Mouse (Mus musculus): ENCODE results near the gene Pip5k1b. TPM values are rescaled to one million over a fixed set of nuclear protein-coding genes. Genes with fewer than 3 reads are reported as not detected.
A peak's percentile ranks its signal among the peaks of the same experiment; 100 is the strongest.

Gene Pip5k1b
- polyA plus RNA-seq, 1 experiment from 2014 or later, result 10.9 TPM

DNA sequence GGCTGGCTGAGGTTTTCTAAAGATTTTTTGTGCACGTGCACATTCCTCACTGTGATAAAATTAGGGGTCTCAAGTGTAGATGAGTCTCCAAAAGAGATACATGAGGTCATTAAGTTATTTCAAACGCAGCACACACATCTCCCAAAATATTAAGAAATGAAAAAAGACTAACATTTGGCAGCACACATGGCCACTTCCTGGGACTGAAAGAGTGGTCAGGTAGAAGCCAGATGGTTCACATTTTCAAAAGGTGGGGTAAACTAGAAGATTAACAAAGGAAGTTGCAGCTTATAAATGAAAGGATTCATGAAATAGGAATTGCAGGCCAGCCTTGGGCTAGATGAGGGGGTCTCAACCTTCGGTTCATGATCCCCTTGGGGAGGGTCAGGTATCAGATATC, 19.4 kb downstream of the Pip5k1b start:
- H3K9me3 ChIP-seq (ENCODE audit: control insufficient read depth, low read length), result no peaks in the 10 kb centered on the region
- no peaks in the 10 kb centered on the region for H3K36me3 ChIP-seq (ENCODE audit: control insufficient read depth, insufficient read depth, low read length)
- no peak overlapping the region for H3K27ac ChIP-seq (replicated peaks in 1 of 2; ENCODE audit: control insufficient read depth in 1 of 2, insufficient read depth in 1 of 2, low read depth in 2 of 2, low read length in 2 of 2)
- peaks cover 3 to 21% of the 10 kb centered on the region in 2 experiments for H3K4me1 ChIP-seq (ENCODE audit: control insufficient read depth in 2 of 2, insufficient read depth in 2 of 2, low read length in 2 of 2)
- H3K27me3 ChIP-seq (ENCODE audit: control insufficient read depth, insufficient read depth, low read length), result no peaks in the 10 kb centered on the region
- H3K4me3 ChIP-seq (ENCODE audit: control insufficient read depth in 1 of 2, insufficient read depth in 1 of 2, low read depth in 1 of 2, low read length in 2 of 2), result no peak overlapping the region
- ATAC-seq (ENCODE audit: insufficient number of reproducible peaks, insufficient read depth, low FRiP score, low read depth), result no peak
- WGBS, result 71% methylated on average over 3 of the region's 3 CpGs
- H3K4me2 ChIP-seq (ENCODE audit: low read length), result no peak overlapping the region
- H3K9ac ChIP-seq (ENCODE audit: low read length), result no peak overlapping the region

DNA sequence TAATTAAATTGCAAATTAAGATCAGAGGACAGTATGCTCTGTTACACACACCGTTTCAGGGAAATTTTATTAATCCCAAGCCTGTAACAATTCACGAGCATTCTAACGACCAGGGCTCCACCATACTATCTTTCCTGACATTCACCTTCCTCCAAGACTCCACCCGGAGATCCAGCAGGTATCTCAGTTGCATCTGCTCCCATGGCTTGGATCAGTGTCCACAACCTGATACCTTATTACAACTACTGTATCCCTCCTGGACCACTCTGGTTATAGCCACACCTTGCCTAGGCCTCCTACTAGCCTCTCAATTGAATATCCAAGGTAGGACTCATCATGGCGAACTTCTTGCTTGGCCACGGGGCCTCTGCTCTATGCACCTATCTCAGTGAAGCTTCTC, 20.5 kb downstream of the Pip5k1b start:
- Histone ChIP-seq H3K27me3 (ENCODE audit: control insufficient read depth, insufficient read depth, low read length) (no peaks in the 10 kb centered on the region), H3K9me3 (ENCODE audit: control insufficient read depth, low read length) (no peaks in the 10 kb centered on the region), H3K36me3 (ENCODE audit: control insufficient read depth, insufficient read depth, low read length) (no peaks in the 10 kb centered on the region), H3K9ac (ENCODE audit: low read length) (no peak overlapping the region), H3K4me2 (ENCODE audit: low read length) (peak overlapping the region; percentile 38), H3K4me1 (ENCODE audit: control insufficient read depth in 2 of 2, insufficient read depth in 2 of 2, low read length in 2 of 2) (peaks cover 3 to 18% of the 10 kb centered on the region in 2 experiments), H3K27ac (replicated peaks in 1 of 2; ENCODE audit: control insufficient read depth in 1 of 2, insufficient read depth in 1 of 2, low read depth in 2 of 2, low read length in 2 of 2) (peak overlapping the region; percentile 21 to 48; a peak in 2 of 4 replicates), H3K4me3 (ENCODE audit: control insufficient read depth in 1 of 2, insufficient read depth in 1 of 2, low read depth in 1 of 2, low read length in 2 of 2) (no peak overlapping the region)
- ATAC-seq (ENCODE audit: insufficient number of reproducible peaks, insufficient read depth, low FRiP score, low read depth), result no peak
- 85% methylated on average over 6 of the region's 6 CpGs for WGBS

DNA sequence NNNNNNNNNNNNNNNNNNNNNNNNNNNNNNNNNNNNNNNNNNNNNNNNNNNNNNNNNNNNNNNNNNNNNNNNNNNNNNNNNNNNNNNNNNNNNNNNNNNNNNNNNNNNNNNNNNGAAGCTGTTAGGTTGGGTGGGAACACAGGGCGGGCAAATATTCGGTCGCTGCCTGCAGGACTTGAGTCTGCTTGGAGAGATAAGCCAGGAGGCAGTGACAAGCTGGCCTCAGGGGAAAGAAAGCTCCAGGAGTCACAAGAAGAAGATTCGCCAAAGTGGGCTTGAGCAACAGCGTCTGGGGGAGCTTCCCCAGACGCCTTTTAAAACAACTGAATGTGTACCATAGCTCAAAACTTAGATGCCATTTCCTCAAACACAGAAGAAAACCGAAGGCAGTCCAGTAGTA, 20.9 kb downstream of the Pip5k1b start:
- Histone ChIP-seq H3K4me2 (ENCODE audit: low read length) (peak overlapping the region; percentile 38), H3K36me3 (ENCODE audit: control insufficient read depth, insufficient read depth, low read length) (no peaks in the 10 kb centered on the region), H3K27ac (replicated peaks in 1 of 2; ENCODE audit: control insufficient read depth in 1 of 2, insufficient read depth in 1 of 2, low read depth in 2 of 2, low read length in 2 of 2) (peak overlapping the region; percentile 21 to 48; a peak in 2 of 4 replicates), H3K4me1 (ENCODE audit: control insufficient read depth in 2 of 2, insufficient read depth in 2 of 2, low read length in 2 of 2) (peaks cover 3 to 18% of the 10 kb centered on the region in 2 experiments), H3K9ac (ENCODE audit: low read length) (peak overlapping the region; percentile 34; the same call in 1 of the 2 replicates), H3K4me3 (ENCODE audit: control insufficient read depth in 1 of 2, insufficient read depth in 1 of 2, low read depth in 1 of 2, low read length in 2 of 2) (no peak overlapping the region), H3K27me3 (ENCODE audit: control insufficient read depth, insufficient read depth, low read length) (no peaks in the 10 kb centered on the region), H3K9me3 (ENCODE audit: control insufficient read depth, low read length) (no peaks in the 10 kb centered on the region)
- WGBS, result 16% methylated on average over 7 of the region's 7 CpGs
- ATAC-seq (ENCODE audit: insufficient number of reproducible peaks, insufficient read depth, low FRiP score, low read depth), result no peak

DNA sequence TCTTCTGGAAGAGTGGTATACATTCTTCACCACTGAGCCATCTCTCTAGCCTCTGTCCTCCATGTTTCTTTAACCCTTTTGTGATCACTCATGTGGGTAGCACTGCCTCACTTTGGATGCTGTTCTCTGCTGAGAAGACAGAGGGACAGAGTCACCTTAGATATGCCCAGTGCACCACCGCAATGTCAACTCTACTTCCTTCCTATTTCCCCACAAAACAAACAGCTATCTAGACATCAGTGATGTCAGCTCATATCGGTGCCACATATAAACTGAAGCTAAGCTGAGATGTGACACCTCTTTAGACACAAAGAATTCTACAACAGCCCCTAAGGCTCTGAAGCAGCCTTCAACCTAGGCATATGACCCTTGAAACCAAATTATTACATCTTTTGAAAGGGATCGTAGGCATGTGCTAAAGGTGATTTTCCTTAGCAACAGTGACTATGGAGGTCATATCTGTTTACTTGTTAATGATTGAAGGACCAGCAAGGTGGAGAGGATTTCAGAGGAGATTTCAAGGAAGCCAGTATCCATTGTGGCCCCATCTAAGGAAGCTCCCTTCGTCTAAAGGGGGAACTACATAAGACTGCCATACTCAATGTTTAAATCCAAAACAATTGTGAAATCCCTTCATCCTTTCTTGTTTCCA, 26.6 kb downstream of the Pip5k1b start:
- Histone ChIP-seq H3K27me3 (ENCODE audit: control insufficient read depth, insufficient read depth, low read length) (no peaks in the 10 kb centered on the region), H3K9me3 (ENCODE audit: control insufficient read depth, low read length) (no peaks in the 10 kb centered on the region), H3K27ac (replicated peaks in 1 of 2; ENCODE audit: control insufficient read depth in 1 of 2, insufficient read depth in 1 of 2, low read depth in 2 of 2, low read length in 2 of 2) (peak overlapping the region in 1 of 2 experiments; percentile 98; a peak in 2 of 4 replicates), H3K4me1 (ENCODE audit: control insufficient read depth in 2 of 2, insufficient read depth in 2 of 2, low read length in 2 of 2) (peaks cover 7 to 28% of the 10 kb centered on the region in 2 experiments), H3K4me3 (ENCODE audit: control insufficient read depth in 1 of 2, insufficient read depth in 1 of 2, low read depth in 1 of 2, low read length in 2 of 2) (no peak overlapping the region), H3K4me2 (ENCODE audit: low read length) (no peak overlapping the region), H3K9ac (ENCODE audit: low read length) (no peak overlapping the region), H3K36me3 (ENCODE audit: control insufficient read depth, insufficient read depth, low read length) (no peaks in the 10 kb centered on the region)
- ATAC-seq (ENCODE audit: insufficient number of reproducible peaks, insufficient read depth, low FRiP score, low read depth), result no peak
- 87% methylated on average over 4 of the region's 4 CpGs for WGBS

DNA sequence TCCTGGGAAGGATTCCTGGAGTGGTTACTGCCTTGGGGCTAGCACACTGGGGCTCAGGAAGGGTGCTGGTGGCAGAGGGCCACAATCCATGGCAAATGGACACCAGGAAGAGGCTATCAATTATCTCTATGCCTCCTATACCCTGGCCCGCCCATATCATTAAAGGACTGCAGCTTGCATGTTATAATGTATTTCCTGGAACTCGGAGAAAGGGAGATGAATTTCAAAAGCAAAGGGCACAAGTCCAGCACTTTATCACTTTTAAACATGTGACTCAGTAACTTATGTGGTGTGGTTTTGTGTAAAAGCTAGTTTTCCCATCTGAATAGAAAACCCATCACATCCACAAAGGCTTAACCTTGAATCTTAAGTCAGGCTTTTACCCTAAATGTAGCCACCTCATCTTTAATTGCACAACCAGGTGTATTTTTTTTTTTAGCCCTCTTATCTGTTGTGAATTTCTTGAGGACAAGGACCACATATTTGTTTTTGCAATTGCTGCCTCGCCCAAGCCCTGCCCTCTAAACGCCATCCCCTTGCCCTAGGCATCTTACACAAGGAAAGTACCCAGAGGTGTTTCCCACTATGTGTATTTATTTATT, 27.4 kb downstream of the Pip5k1b start:
- WGBS, result 78% methylated on average over 4 of the region's 4 CpGs
- H3K9me3 ChIP-seq (ENCODE audit: control insufficient read depth, low read length), result no peaks in the 10 kb centered on the region
- no peak overlapping the region for H3K4me3 ChIP-seq (ENCODE audit: control insufficient read depth in 1 of 2, insufficient read depth in 1 of 2, low read depth in 1 of 2, low read length in 2 of 2)
- H3K27me3 ChIP-seq (ENCODE audit: control insufficient read depth, insufficient read depth, low read length), result no peaks in the 10 kb centered on the region
- no peak for ATAC-seq (ENCODE audit: insufficient number of reproducible peaks, insufficient read depth, low FRiP score, low read depth)
- H3K9ac ChIP-seq (ENCODE audit: low read length), result no peak overlapping the region
- no peak overlapping the region for H3K4me2 ChIP-seq (ENCODE audit: low read length)
- no peaks in the 10 kb centered on the region for H3K36me3 ChIP-seq (ENCODE audit: control insufficient read depth, insufficient read depth, low read length)
- H3K4me1 ChIP-seq (ENCODE audit: control insufficient read depth in 2 of 2, insufficient read depth in 2 of 2, low read length in 2 of 2), result peaks cover 10 to 33% of the 10 kb centered on the region in 2 experiments
- peak overlapping the region; percentile 74 to 98 for H3K27ac ChIP-seq (replicated peaks in 1 of 2; ENCODE audit: control insufficient read depth in 1 of 2, insufficient read depth in 1 of 2, low read depth in 2 of 2, low read length in 2 of 2)

DNA sequence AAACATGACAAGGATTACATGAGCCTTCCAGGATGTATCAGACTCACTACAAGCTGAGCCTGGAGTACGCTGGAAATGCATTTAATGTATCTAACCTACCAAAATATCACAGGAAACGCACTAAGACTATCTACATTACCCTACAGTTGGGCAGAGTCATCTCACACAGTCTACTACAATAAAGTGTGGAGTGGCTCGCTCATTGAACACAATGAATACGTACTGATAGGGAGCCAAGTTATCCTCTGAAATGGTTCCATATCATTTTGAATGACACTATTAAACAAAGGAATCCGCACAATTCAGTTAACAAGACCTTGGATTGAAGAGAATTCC, 28.1 kb downstream of the Pip5k1b start:
- no peak for ATAC-seq (ENCODE audit: insufficient number of reproducible peaks, insufficient read depth, low FRiP score, low read depth)
- H3K9me3 ChIP-seq (ENCODE audit: control insufficient read depth, low read length), result no peaks in the 10 kb centered on the region
- no peaks in the 10 kb centered on the region for H3K36me3 ChIP-seq (ENCODE audit: control insufficient read depth, insufficient read depth, low read length)
- peak overlapping the region; percentile 97 to 98 for H3K27ac ChIP-seq (replicated peaks in 1 of 2; ENCODE audit: control insufficient read depth in 1 of 2, insufficient read depth in 1 of 2, low read depth in 2 of 2, low read length in 2 of 2)
- peak overlapping the region; percentile 56; the same call in 1 of the 2 replicates for H3K9ac ChIP-seq (ENCODE audit: low read length)
- no peaks in the 10 kb centered on the region for H3K27me3 ChIP-seq (ENCODE audit: control insufficient read depth, insufficient read depth, low read length)
- H3K4me1 ChIP-seq (ENCODE audit: control insufficient read depth in 2 of 2, insufficient read depth in 2 of 2, low read length in 2 of 2), result peaks cover 10 to 33% of the 10 kb centered on the region in 2 experiments
- H3K4me3 ChIP-seq (ENCODE audit: control insufficient read depth in 1 of 2, insufficient read depth in 1 of 2, low read depth in 1 of 2, low read length in 2 of 2), result no peak overlapping the region
- 61% methylated on average over 5 of the region's 5 CpGs for WGBS
- peak overlapping the region; percentile 53 for H3K4me2 ChIP-seq (ENCODE audit: low read length)

DNA sequence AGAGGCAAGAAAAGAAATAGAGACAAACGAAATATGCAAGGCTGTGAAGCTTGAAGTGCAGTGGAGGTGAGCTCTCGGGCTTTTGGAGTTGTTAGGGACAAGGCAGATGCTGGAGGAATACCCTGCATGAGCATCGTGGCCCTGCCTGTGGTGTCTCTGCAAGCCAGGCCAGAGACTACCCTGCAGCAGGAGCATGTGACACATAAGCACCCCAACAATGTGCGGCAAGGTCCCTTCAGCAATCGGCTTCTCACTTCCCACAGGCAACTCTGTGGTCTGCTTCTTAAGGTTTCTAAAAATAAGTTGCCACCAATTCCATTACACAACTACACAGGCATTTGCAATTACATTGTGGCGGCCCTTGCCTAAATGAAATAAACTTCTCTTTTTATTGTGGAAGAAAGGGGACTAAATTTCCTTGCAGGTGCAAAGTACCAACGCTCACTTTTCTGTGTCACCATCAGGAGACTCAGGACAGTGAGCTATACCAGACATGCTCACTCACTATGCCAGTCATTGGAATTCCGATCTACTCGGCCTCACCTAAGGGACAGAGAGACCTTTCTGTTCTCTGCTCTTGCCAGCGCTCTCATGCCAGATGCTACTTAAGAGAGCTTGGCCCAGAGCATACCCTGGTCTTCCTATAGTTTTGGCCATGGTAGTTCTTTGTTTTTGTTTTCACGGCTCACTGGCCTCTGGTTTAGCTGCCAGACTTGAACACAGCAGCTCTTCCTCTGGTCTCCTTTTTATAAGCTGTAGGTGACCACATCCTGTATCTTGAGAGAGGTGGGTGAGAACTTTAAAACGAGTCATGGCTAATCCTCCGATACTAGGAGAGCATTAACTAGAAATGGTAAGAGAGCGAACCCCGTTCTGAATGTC, 28.7 kb downstream of the Pip5k1b start:
- peak; percentile 77 for ATAC-seq (ENCODE audit: insufficient number of reproducible peaks, insufficient read depth, low FRiP score, low read depth)
- peaks cover 11 to 36% of the 10 kb centered on the region in 2 experiments for H3K4me1 ChIP-seq (ENCODE audit: control insufficient read depth in 2 of 2, insufficient read depth in 2 of 2, low read length in 2 of 2)
- H3K27ac ChIP-seq (replicated peaks in 1 of 2; ENCODE audit: control insufficient read depth in 1 of 2, insufficient read depth in 1 of 2, low read depth in 2 of 2, low read length in 2 of 2), result peak overlapping the region; percentile 97 to 98
- H3K27me3 ChIP-seq (ENCODE audit: control insufficient read depth, insufficient read depth, low read length), result no peaks in the 10 kb centered on the region
- peak overlapping the region; percentile 53 for H3K4me2 ChIP-seq (ENCODE audit: low read length)
- H3K36me3 ChIP-seq (ENCODE audit: control insufficient read depth, insufficient read depth, low read length), result no peaks in the 10 kb centered on the region
- peak overlapping the region; percentile 56 for H3K9ac ChIP-seq (ENCODE audit: low read length)
- WGBS, result 35% methylated on average over 15 of the region's 15 CpGs
- 0 out of 4 replicates have a peak overlapping the region, but pooled peaks of 1 of the 2 experiments have one; percentile 2 for H3K4me3 ChIP-seq (ENCODE audit: control insufficient read depth in 1 of 2, insufficient read depth in 1 of 2, low read depth in 1 of 2, low read length in 2 of 2)
- no peaks in the 10 kb centered on the region for H3K9me3 ChIP-seq (ENCODE audit: control insufficient read depth, low read length)

Data from heart, embryonic 14.5 days (tissue).